Mouse (Mus musculus) CH12.LX (cell line): ENCODE data around the gene Kifap3.

Experiments used
- CHD2 ChIP-seq: IDR thresholded peaks from 2 replicates; pipeline ENCODE4 v1.6.1; 2011; ENCODE audit warnings: low read length, improper control_type of control experiment
- CTCF ChIP-seq, 2 experiments: IDR thresholded peaks in 1 of 2; conservative IDR thresholded peaks in 1 of 2; 2 replicates each; pipeline ENCODE4 v1.5.1; 2011 to 2012; ENCODE audit warnings: low read depth in 2 of 2, low read length in 2 of 2, improper control_type of control experiment in 1 of 2, inconsistent platforms in 1 of 2, mild to moderate bottlenecking in 1 of 2, moderate library complexity in 1 of 2
- ELF1 ChIP-seq: IDR thresholded peaks from 2 replicates; pipeline ENCODE4 v1.6.1; 2014; ENCODE audit warnings: low read depth, mild to moderate bottlenecking, inconsistent platforms, low read length, improper control_type of control experiment
- EP300 ChIP-seq: IDR thresholded peaks from 2 replicates; pipeline ENCODE4 v1.6.1; 2011; ENCODE audit warnings: low read length, improper control_type of control experiment
- JUND ChIP-seq: conservative IDR thresholded peaks from 2 replicates; pipeline ENCODE4 v1.6.1; 2011; ENCODE audit warnings: low read depth, low read length, improper control_type of control experiment
- KAT2A ChIP-seq: IDR thresholded peaks from 2 replicates; pipeline ENCODE4 v1.6.1; 2012; ENCODE audit warnings: low read length, improper control_type of control experiment, inconsistent platforms; ENCODE audit not compliant: insufficient replicate concordance
- MAZ ChIP-seq: IDR thresholded peaks from 2 replicates; pipeline ENCODE4 v1.6.1; 2012; ENCODE audit warnings: low read depth, mild to moderate bottlenecking, inconsistent platforms, low read length, improper control_type of control experiment, moderate library complexity
- NRF1 ChIP-seq: IDR thresholded peaks from 2 replicates; pipeline ENCODE4 v1.6.1; 2014; ENCODE audit warnings: low read depth, mild to moderate bottlenecking, inconsistent platforms, low read length, improper control_type of control experiment, moderate library complexity
- POLR2A ChIP-seq: IDR thresholded peaks from 2 replicates; pipeline ENCODE4 v1.6.1; 2011; ENCODE audit warnings: low read depth, mild to moderate bottlenecking, improper control_type of control experiment, low read length
- POLR2AphosphoS2 ChIP-seq: IDR thresholded peaks from 2 replicates; pipeline ENCODE4 v1.6.1; 2011; ENCODE audit warnings: low read depth, low read length, improper control_type of control experiment
- USF1 ChIP-seq: IDR thresholded peaks from 2 replicates; pipeline ENCODE4 v1.6.1; 2014; ENCODE audit warnings: low read depth, mild to moderate bottlenecking, inconsistent platforms, low read length, improper control_type of control experiment
- ZMIZ1 ChIP-seq: IDR thresholded peaks from 2 replicates; pipeline ENCODE4 v1.6.1; 2012; ENCODE audit warnings: low read depth, mild to moderate bottlenecking, inconsistent platforms, low read length, improper control_type of control experiment

DNA sequence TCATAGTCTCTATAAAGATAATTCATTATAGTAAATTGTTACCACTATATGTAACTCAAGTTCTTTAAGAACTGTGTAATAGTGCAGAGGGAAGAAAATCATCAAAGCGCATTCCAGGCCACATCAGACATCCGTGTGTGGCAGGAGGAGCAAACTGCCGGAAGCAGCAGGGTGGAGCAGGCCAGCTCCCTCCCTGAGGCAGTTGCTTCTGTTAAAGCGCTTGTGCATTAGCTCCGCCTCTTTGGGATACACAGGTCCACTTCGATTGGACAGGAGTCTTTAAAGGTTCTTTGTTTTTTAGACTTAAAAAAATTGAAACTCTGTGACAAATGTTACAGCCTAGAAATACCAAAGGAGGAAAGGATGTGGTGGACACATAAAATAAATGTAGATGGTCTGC lies 162.7 kb downstream of the Kifap3 start:
- TF ChIP-seq NRF1 = no peak
- TF ChIP-seq KAT2A = no peak
- TF ChIP-seq USF1 = no peak
- TF ChIP-seq CTCF (conservative IDR thresholded peaks at IDR 0.05 in 1 of 2, IDR thresholded peaks at IDR 0.05 in 1 of 2; ENCODE audit: low read depth in 2 of 2, low read length in 2 of 2) = no peak
- no peak for TF ChIP-seq POLR2AphosphoS2
- no peak for TF ChIP-seq JUND
- TF ChIP-seq ELF1 = no peak
- TF ChIP-seq EP300 = no peak
- no peak for TF ChIP-seq CHD2
- no peak for TF ChIP-seq ZMIZ1
- no peak for TF ChIP-seq MAZ
- no peak for TF ChIP-seq POLR2A
